Mouse (Mus musculus): ENCODE data around the gene Bbx.

DNA sequence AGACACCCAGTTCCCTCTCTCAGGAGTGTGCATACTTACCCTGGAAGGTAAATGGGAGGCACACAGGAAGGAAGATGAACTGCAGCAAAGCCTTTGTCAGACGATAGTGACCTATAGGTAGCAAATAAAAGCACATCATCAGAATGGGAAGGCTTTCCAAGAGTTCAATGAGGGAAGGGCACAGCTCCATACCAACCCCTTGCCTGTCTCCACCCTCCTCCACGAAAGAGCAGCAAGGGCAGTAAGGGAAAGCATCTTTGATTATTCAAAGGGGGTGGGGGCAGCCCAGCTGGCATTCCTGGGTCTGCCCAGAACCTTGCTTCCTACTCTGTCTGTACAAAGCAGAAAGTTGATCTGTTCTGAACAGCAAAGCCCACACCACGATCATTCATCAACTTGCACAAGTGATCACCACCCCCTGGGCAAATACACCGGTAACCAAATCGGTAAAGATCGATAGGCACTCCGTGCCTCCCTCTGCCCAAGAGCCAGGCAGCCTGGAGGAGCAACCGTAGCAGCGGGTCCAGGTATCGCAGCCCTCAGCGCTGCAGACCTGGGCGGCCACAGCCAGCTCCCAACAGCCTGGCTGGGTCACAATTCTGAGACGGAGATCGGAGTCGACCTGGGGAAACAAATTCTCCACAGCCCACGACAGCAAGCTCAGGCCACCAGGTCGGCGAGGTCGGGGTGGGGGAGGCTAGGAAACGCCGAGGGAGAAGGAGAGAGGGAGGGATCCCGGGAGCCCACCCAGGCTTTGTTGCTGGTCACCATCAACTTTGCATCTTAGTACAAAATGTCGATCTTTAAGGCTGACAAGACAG, 3.1 kb downstream of the Bbx start:
- TF ChIP-seq CTCF (IDR thresholded peaks at IDR 0.05; ENCODE audit: borderline replicate concordance, extremely low read depth, insufficient read depth, insufficient read length) (no peak), POLR2A (IDR thresholded peaks at IDR 0.05; ENCODE audit: borderline replicate concordance, extremely low read depth, insufficient read depth, insufficient read length, poor library complexity, severe bottlenecking) (no peak)
